Mouse (Mus musculus) kidney, postnatal 0 days (tissue): Measurements from ENCODE around the gene Rasl11a. TPM values are rescaled to one million over a fixed set of nuclear protein-coding genes. Genes with fewer than 3 reads are reported as not detected.

Experiments used
- ATAC-seq: fragments of 200-750 bp; cut with Nextera tagmentation; replicated peaks from 2 replicates; pipeline ENCODE4 v1.8.0; 2017; ENCODE audit warnings: low read depth, moderate number of reproducible peaks, moderate TSS enrichment, moderate library complexity; ENCODE audit not compliant: low FRiP score
- DNase-seq: peaks from one replicate; pipeline ENCODE4 v3.0.0-alpha.2; 2016; ENCODE audit warnings: low spot score
- H3K27ac ChIP-seq: fragments of 300-500 bp; sonication (generic); 2 replicates; pipeline ENCODE4 v1.5.1; 2014; ENCODE audit warnings: mild to moderate bottlenecking
- H3K27me3 ChIP-seq: fragments of 300-500 bp; sonication (generic); 2 replicates; pipeline ENCODE4 v1.6.1; 2014; ENCODE audit warnings: low read length, mixed read lengths; ENCODE audit not compliant: insufficient read depth
- H3K36me3 ChIP-seq: fragments of 300-500 bp; sonication (generic); 2 replicates; pipeline ENCODE4 v1.6.1; 2014; ENCODE audit warnings: low read length, mixed read lengths; ENCODE audit not compliant: insufficient read depth
- H3K4me1 ChIP-seq: fragments of 300-500 bp; sonication (generic); replicated peaks from 2 replicates; pipeline ENCODE4 v1.6.1; 2014; ENCODE audit warnings: antibody characterized with exemption, low read length, mixed read lengths; ENCODE audit not compliant: insufficient read depth
- H3K4me2 ChIP-seq: fragments of 300-500 bp; sonication (generic); 2 replicates; pipeline ENCODE4 v1.6.1; 2014; ENCODE audit warnings: mild to moderate bottlenecking, low read length, moderate library complexity, mixed read lengths
- H3K4me3 ChIP-seq: fragments of 300-500 bp; sonication (generic); replicated peaks from 2 replicates; pipeline ENCODE4 v1.5.1; 2014; ENCODE audit warnings: low read depth, low read length
- H3K9ac ChIP-seq: fragments of 300-500 bp; sonication (generic); 2 replicates; pipeline ENCODE4 v1.6.1; 2014; ENCODE audit warnings: low read depth, low read length
- H3K9me3 ChIP-seq: fragments of 300-500 bp; sonication (generic); replicated peaks from 2 replicates; pipeline ENCODE4 v1.6.1; 2016; ENCODE audit warnings: low read length, inconsistent platforms, mixed read lengths
- CTCF ChIP-seq: IDR thresholded peaks from 2 replicates; pipeline ENCODE4 v1.5.1; 2016; ENCODE audit warnings: antibody characterized with exemption, low read depth, mild to moderate bottlenecking, moderate library complexity
- WGBS: fragments of 180-500 bp; shearing (Covaris S2); extraction: QIAGEN DNeasy Blood & Tissue Kit; methylation state at CpG from one replicate; pipeline ENCODE4 v1.1.7; 2014; 5-methylcytosine and 5-hydroxymethylcytosine counted together
- polyA plus RNA-seq: library from polyadenylated mRNA; unstranded; fragments of >200 nt; fragmentation: Nextera tagmentation; extraction: Ambion mirVana; gene quantifications from 2 replicates; pipeline ENCODE4 v1.2.1, GENCODE M21; 2015

Rasl11a gene
- polyA plus RNA-seq, 1 experiment from 2014 or later, result 115 TPM

DNA sequence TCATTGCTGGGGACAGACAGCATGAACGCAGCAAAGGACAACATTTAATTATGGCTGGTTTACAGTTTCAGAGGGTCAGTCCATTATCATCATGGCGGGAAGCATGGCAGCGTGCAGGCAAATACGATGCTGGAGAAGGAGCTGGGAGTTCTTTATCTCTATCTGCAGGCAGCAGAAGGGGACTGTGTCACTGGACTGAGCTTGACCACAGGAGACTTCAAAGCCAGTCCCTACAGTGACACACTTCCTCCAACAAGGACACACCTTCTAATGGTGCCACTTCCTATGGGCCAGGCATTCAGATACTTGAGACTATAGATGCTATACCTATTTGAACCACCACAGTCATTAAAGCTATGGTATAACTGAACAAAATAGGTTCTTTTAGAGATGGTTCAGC is 29.5 kb upstream of the Rasl11a start:
- Histone ChIP-seq H3K9me3 (no peaks in the 10 kb centered on the region), H3K4me2 (no peak overlapping the region), H3K4me1 (0 out of 2 replicates have a peak, but pooled peaks cover 3% of the 10 kb centered on the region), H3K9ac (no peak overlapping the region), H3K4me3 (no peak overlapping the region), H3K27ac (no peak overlapping the region), H3K27me3 (no peaks in the 10 kb centered on the region), H3K36me3 (no peaks in the 10 kb centered on the region)
- DNase-seq (no peak), ATAC-seq (no peak)
- TF ChIP-seq CTCF, result no peak
- WGBS, result 78% methylated on average over 4 of the region's 4 CpGs

DNA sequence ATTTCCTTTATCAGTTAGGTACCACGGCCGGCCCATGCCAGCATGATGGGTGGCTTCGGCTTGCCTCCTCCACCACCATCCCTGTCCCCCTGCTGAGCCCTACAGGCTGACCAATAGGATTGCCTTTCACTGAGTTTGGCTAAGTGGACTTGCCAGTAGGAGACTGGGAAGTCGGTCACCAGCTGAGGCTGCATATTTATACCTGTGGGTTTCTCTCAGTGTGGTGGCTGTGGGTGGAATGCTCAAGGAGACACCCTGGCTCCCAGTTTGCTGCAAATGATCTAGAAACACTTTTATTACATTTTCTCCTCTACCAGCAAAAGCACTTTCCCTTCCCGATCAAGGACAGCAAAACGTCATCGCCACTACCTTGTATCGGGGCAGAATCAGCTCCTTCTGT is 27.3 kb upstream of the Rasl11a start:
- Histone ChIP-seq H3K9me3 (no peaks in the 10 kb centered on the region), H3K4me2 (no peak overlapping the region), H3K4me3 (no peak overlapping the region), H3K9ac (no peak overlapping the region), H3K36me3 (no peaks in the 10 kb centered on the region), H3K27me3 (no peaks in the 10 kb centered on the region), H3K4me1 (0 out of 2 replicates have a peak, but pooled peaks cover 3% of the 10 kb centered on the region), H3K27ac (no peak overlapping the region)
- ATAC-seq (no peak), DNase-seq (no peak)
- 87% methylated on average over 8 of the region's 8 CpGs for WGBS
- no peak for TF ChIP-seq CTCF

DNA sequence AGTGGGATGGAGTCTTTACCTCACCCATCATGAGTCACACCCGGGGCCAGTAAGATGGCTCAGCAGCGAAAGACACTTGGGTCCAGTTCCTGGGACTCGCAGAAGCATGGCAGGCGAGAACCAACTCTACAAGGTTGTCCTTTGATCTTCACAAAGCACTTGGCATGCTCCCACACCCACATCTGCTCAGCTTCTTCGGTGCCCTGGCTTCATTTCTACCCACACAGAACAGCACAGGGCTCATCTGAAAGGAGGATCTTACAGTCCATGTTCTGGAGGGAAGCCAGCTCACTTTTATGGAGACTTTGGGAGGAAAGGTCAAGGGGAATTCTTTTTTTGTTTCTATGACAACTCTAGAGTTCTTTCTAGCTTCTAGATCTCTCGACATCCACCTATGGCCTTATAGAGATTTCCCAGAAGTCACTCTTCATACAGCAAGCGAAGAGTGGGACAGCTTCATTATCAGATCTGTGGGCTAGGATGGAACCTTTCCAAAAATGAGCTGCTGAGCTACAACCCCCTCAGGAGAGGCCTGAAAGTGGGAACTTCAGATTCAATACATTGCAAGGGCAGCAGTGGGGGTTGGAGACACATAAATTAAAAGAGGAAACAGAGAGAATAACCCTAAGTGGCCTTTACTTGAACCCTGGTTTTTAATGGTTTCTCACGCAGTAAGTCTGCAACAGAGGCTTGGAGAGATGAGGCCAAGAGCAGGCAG is 25.8 kb upstream of the Rasl11a start:
- Histone ChIP-seq H3K9ac (no peak overlapping the region), H3K36me3 (no peaks in the 10 kb centered on the region), H3K27ac (no peak overlapping the region), H3K9me3 (no peaks in the 10 kb centered on the region), H3K4me3 (no peak overlapping the region), H3K4me1 (0 out of 2 replicates have a peak, but pooled peaks cover 3% of the 10 kb centered on the region), H3K4me2 (no peak overlapping the region), H3K27me3 (no peaks in the 10 kb centered on the region)
- WGBS, result 64% methylated on average over 8 of the region's 8 CpGs
- TF ChIP-seq CTCF, result no peak
- DNase-seq (peak; percentile 24), ATAC-seq (no peak)

DNA sequence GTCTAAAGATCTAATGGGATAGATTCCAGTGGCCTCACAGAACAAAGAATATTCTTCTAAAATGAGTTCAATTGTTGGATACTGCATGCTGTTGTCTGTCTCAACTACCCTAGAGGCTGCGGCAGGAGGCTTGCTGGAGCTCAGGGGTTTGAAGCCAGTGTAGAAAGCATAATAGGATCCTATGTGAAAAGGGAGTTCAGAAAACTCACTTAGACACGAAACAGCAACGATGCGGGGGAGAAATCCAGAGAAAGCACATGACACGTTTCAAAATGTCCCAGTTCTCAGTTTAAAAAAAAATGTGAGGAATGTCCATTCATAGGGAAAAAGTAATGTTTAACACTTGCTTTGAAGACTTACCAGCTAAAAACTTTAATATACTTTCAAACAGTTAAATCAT is 21.9 kb upstream of the Rasl11a start:
- DNase-seq (peak; percentile 35), ATAC-seq (no peak)
- Histone ChIP-seq H3K27me3 (no peaks in the 10 kb centered on the region), H3K9ac (no peak overlapping the region), H3K4me2 (no peak overlapping the region), H3K27ac (no peak overlapping the region), H3K36me3 (no peaks in the 10 kb centered on the region), H3K4me1 (0 out of 2 replicates have a peak, but pooled peaks cover 3% of the 10 kb centered on the region), H3K9me3 (no peaks in the 10 kb centered on the region), H3K4me3 (no peak overlapping the region)
- TF ChIP-seq CTCF, result no peak
- WGBS, result 51% methylated on average over 5 of the region's 5 CpGs

DNA sequence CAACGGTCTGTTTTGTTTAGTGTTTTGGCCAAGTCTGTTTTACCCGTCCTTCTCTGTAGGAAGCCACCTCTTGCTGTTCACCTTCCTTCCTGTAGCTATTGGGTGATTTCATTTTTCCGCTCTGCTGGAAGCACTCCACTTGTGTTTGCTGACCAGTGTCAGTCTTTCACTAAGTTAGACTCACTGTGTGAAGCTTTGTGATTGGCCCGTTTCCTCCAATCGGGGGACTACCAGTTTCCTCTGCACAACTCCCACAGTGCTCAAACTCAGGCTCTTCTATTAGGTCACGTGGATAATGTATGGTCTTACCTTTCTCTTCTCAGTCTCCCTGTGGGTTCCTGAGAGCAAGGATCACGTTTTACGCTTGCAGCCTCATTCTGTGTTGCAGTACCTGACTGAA is 15.3 kb upstream of the Rasl11a start:
- H3K9me3 ChIP-seq, result no peaks in the 10 kb centered on the region
- DNase-seq, result no peak
- no peaks in the 10 kb centered on the region for H3K27me3 ChIP-seq
- H3K9ac ChIP-seq, result no peak overlapping the region
- ATAC-seq, result no peak
- no peak overlapping the region for H3K27ac ChIP-seq
- TF ChIP-seq CTCF, result no peak
- 47% methylated on average over 8 of the region's 8 CpGs for WGBS
- H3K36me3 ChIP-seq, result no peaks in the 10 kb centered on the region
- no peak overlapping the region for H3K4me3 ChIP-seq
- H3K4me1 ChIP-seq, result peaks cover 6% of the 10 kb centered on the region; the same call in 1 of the 2 replicates
- H3K4me2 ChIP-seq, result no peak overlapping the region

DNA sequence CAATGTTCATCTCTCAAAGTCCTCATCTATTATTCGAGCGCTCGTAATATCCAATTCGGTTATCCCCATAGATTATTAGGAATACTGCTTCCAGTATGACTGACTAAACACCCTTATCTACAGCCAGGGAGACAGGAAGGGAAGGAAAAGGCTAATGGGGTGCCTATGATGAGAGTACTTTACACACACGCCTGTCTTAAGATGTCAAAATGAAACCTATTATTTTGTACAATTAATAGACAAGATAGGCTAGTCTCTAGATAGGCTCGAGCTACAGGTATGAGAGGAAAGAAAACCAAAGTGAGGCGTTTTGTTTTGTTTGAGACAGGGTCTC is 12.5 kb upstream of the Rasl11a start:
- Histone ChIP-seq H3K9ac (peak overlapping the region; percentile 96), H3K4me2 (peak overlapping the region; percentile 67), H3K9me3 (no peaks in the 10 kb centered on the region), H3K27me3 (no peaks in the 10 kb centered on the region), H3K4me1 (peaks cover 6% of the 10 kb centered on the region; the same call in 1 of the 2 replicates), H3K36me3 (peaks cover 24% of the 10 kb centered on the region), H3K4me3 (peak overlapping the region; percentile 93), H3K27ac (peak overlapping the region; percentile 88)
- DNase-seq (no peak), ATAC-seq (peak; percentile 30; the same call in 1 of the 2 replicates)
- no peak for TF ChIP-seq CTCF
- WGBS, result 50% methylated on average over 7 of the region's 7 CpGs
